Mouse (Mus musculus) megakaryocyte, embryonic 14.5 days (primary cell): ENCODE data around the gene Gm45261. TPM values are rescaled to one million over a fixed set of nuclear protein-coding genes. Genes with fewer than 3 reads are reported as not detected.

ENCODE experiments used
- H3K27me3 ChIP-seq: replicated peaks from 2 replicates; pipeline ENCODE3; 2012; ENCODE audit warnings: inconsistent platforms
- H3K36me3 ChIP-seq: replicated peaks from 2 replicates; pipeline ENCODE3; 2012; ENCODE audit warnings: low read length, inconsistent platforms, mixed read lengths
- H3K4me1 ChIP-seq: 2 replicates; pipeline ENCODE4 v1.6.1; 2012; ENCODE audit warnings: inconsistent platforms
- H3K4me3 ChIP-seq: replicated peaks from 2 replicates; pipeline ENCODE3; 2012; ENCODE audit warnings: moderate library complexity, mild to moderate bottlenecking, inconsistent platforms
- H3K9me3 ChIP-seq: 2 replicates; pipeline ENCODE4 v1.6.1; 2012; ENCODE audit warnings: inconsistent platforms
- FLI1 ChIP-seq: IDR thresholded peaks from 2 replicates; pipeline ENCODE4 v1.6.1; 2012; ENCODE audit warnings: low read length, inconsistent platforms, mixed read lengths
- GATA1 ChIP-seq: IDR thresholded peaks from 3 replicates; pipeline ENCODE4 v1.6.1; 2012; ENCODE audit warnings: mixed read lengths, low read length, inconsistent platforms, borderline replicate concordance
- polyA plus RNA-seq: library from polyadenylated mRNA; stranded (reverse); fragments of >175 nt; gene quantifications from 2 replicates; pipeline ENCODE4 v1.2.3, GENCODE M21; 2012; ENCODE audit warnings: low replicate concordance; ENCODE audit not compliant: insufficient read depth

Gm45261 gene
- polyA plus RNA-seq, 1 experiment, result not detected

GRCm38 (mm10) chr1:80412521-80412920 lies 48.7 kb downstream of the Gm45261 start:
- Histone ChIP-seq H3K4me3 (no peak overlapping the region), H3K36me3 (no peaks in the 10 kb centered on the region), H3K9me3 (no peaks in the 10 kb centered on the region), H3K27me3 (peaks cover 2% of the 10 kb centered on the region), H3K4me1 (peaks cover 18% of the 10 kb centered on the region)
- TF ChIP-seq FLI1, result no peak
- TF ChIP-seq GATA1, result no peak

GRCm38 (mm10) chr1:80410229-80410973 lies 50.8 kb downstream of the Gm45261 start:
- peaks cover 2% of the 10 kb centered on the region; the same call in 1 of the 2 replicates for H3K9me3 ChIP-seq
- peaks cover 2% of the 10 kb centered on the region for H3K27me3 ChIP-seq
- TF ChIP-seq GATA1 (no peak), FLI1 (no peak)
- peaks cover 18% of the 10 kb centered on the region for H3K4me1 ChIP-seq
- H3K4me3 ChIP-seq, result no peak overlapping the region
- no peaks in the 10 kb centered on the region for H3K36me3 ChIP-seq

- peaks cover 5% of the 10 kb centered on the region; the same call in 1 of the 2 replicates for H3K9me3 ChIP-seq
- H3K36me3 ChIP-seq, result no peaks in the 10 kb centered on the region
- peaks cover 20% of the 10 kb centered on the region for H3K4me1 ChIP-seq
- TF ChIP-seq FLI1, result no peak
- TF ChIP-seq GATA1, result no peak
- H3K27me3 ChIP-seq, result peaks cover 2% of the 10 kb centered on the region
- no peak overlapping the region for H3K4me3 ChIP-seq
These were observed 51.7 kb downstream of the Gm45261 start for GRCm38 (mm10) chr1:80409467-80410105.

GRCm38 (mm10) chr1:80408586-80408985 lies 52.7 kb downstream of the Gm45261 start:
- H3K36me3 ChIP-seq, result no peaks in the 10 kb centered on the region
- H3K9me3 ChIP-seq, result peaks cover 5% of the 10 kb centered on the region; the same call in 1 of the 2 replicates
- H3K4me3 ChIP-seq, result peak overlapping the region; percentile 1
- peaks cover 27% of the 10 kb centered on the region for H3K4me1 ChIP-seq
- H3K27me3 ChIP-seq, result peaks cover 2% of the 10 kb centered on the region
- TF ChIP-seq GATA1 (no peak), FLI1 (no peak)

- H3K4me1 ChIP-seq, result peaks cover 32% of the 10 kb centered on the region
- TF ChIP-seq GATA1 (no peak), FLI1 (no peak)
These were observed 57.1 kb downstream of the Gm45261 start for GRCm38 (mm10) chr1:80404196-80404595.

GRCm38 (mm10) chr1:80403366-80403893 lies 57.8 kb downstream of the Gm45261 start:
- H3K4me3 ChIP-seq, result no peak overlapping the region
- peaks cover 5% of the 10 kb centered on the region; the same call in 1 of the 2 replicates for H3K9me3 ChIP-seq
- peaks cover 29% of the 10 kb centered on the region for H3K4me1 ChIP-seq
- H3K36me3 ChIP-seq, result no peaks in the 10 kb centered on the region
- H3K27me3 ChIP-seq, result no peaks in the 10 kb centered on the region
- no peak for TF ChIP-seq FLI1
- TF ChIP-seq GATA1, result no peak

More at GRCm38 (mm10) chr1:80404196-80404595, 57.1 kb downstream of the Gm45261 start:
- no peaks in the 10 kb centered on the region for H3K36me3 ChIP-seq
- no peaks in the 10 kb centered on the region for H3K27me3 ChIP-seq
- peaks cover 5% of the 10 kb centered on the region; the same call in 1 of the 2 replicates for H3K9me3 ChIP-seq
- H3K4me3 ChIP-seq, result no peak overlapping the region

GRCm38 (mm10) chr1:80401961-80402360 lies 59.3 kb downstream of the Gm45261 start:
- Histone ChIP-seq H3K9me3 (peaks cover 5% of the 10 kb centered on the region; the same call in 1 of the 2 replicates), H3K36me3 (no peaks in the 10 kb centered on the region), H3K27me3 (no peaks in the 10 kb centered on the region), H3K4me1 (peaks cover 30% of the 10 kb centered on the region), H3K4me3 (no peak overlapping the region)
- TF ChIP-seq FLI1, result no peak
- TF ChIP-seq GATA1, result no peak

Other genes starting within 250 kb of the Gm45261 start
- not detected in 2 replicates for gene Fam124b, start 243.0 kb downstream of the Gm45261 start, polyA plus RNA-seq
- gene Cul3, start 121.0 kb downstream of the Gm45261 start, polyA plus RNA-seq, result 1.1 and 10.6 TPM in 2 replicates